Mouse (Mus musculus): ENCODE data around the gene Polr2e.

GRCm38 (mm10) chr10:80069251-80069650 lies 29.7 kb upstream of the Polr2e start:
- no peak for TF ChIP-seq MAFK (IDR thresholded peaks at IDR 0.05; ENCODE audit: insufficient replicate concordance, low read length)
- no peak for TF ChIP-seq TCF12 (IDR thresholded peaks at IDR 0.05; ENCODE audit: low read depth, low read length)
- no peak for TF ChIP-seq CTCF (conservative IDR thresholded peaks at IDR 0.05 in 1 of 2, IDR thresholded peaks at IDR 0.05 in 1 of 2; ENCODE audit: low read depth in 2 of 2, low read length in 2 of 2)
